Mouse (Mus musculus) olfactory bulb, adult 2 months (tissue): ENCODE measurements around the gene Ctla2a.
"Not testable (repeated sequence)": the region's sequence is repeated elsewhere in the genome, so short reads cannot be mapped to it uniquely, and the experiment has no call there.

ENCODE experiments used
- CTCF ChIP-seq: fragments of 200-500 bp; IDR thresholded peaks from 2 replicates; pipeline ENCODE4 v1.5.1; 2012; ENCODE audit warnings: low read depth, mild to moderate bottlenecking, low read length, moderate library complexity; ENCODE audit not compliant: insufficient read depth
- POLR2A ChIP-seq: fragments of 200-500 bp; IDR thresholded peaks from 2 replicates; pipeline ENCODE4 v1.6.1; 2012; ENCODE audit warnings: mild to moderate bottlenecking, low read depth, low read length, moderate library complexity; ENCODE audit not compliant: insufficient read depth

- TF ChIP-seq CTCF, POLR2A: not testable (repeated sequence)
Measured at GRCm38 (mm10) chr13:60896794-60897193, 39.6 kb downstream of the Ctla2a start, which contains the start of gene Gm49392.
